Mouse (Mus musculus): ENCODE measurements at regions not wholly inside any gene's neighbourhood (a gene's known extent, or its start where the extent isn't known, plus 50 kb on each side); places are given as distances from the start of the nearest gene placed in this dataset.

GRCm38 (mm10) chr12:77786678-77787077, 407.4 kb upstream of the Gm6657 start:
- TF ChIP-seq CTCF (IDR thresholded peaks at IDR 0.05; ENCODE audit: borderline replicate concordance, extremely low read depth, insufficient read depth, insufficient read length) (no peak), POLR2A (IDR thresholded peaks at IDR 0.05; ENCODE audit: borderline replicate concordance, extremely low read depth, insufficient read depth, insufficient read length, poor library complexity, severe bottlenecking) (no peak)
- DNase-seq (ENCODE audit: low read depth) = no peak

- DNase-seq (ENCODE audit: low read depth) = no peak
- no peak for TF ChIP-seq POLR2A (IDR thresholded peaks at IDR 0.05; ENCODE audit: borderline replicate concordance, extremely low read depth, insufficient read depth, insufficient read length, poor library complexity, severe bottlenecking)
- no peak for TF ChIP-seq CTCF (IDR thresholded peaks at IDR 0.05; ENCODE audit: borderline replicate concordance, extremely low read depth, insufficient read depth, insufficient read length)
Observed at GRCm38 (mm10) chr12:77788273-77788672, 405.8 kb upstream of the Gm6657 start.

- peak; percentile 87 for DNase-seq (ENCODE audit: low read depth)
- TF ChIP-seq POLR2A (IDR thresholded peaks at IDR 0.05; ENCODE audit: borderline replicate concordance, extremely low read depth, insufficient read depth, insufficient read length, poor library complexity, severe bottlenecking) = no peak
- no peak for TF ChIP-seq CTCF (IDR thresholded peaks at IDR 0.05; ENCODE audit: borderline replicate concordance, extremely low read depth, insufficient read depth, insufficient read length)
Observed at GRCm38 (mm10) chr12:77789427-77789826, 404.6 kb upstream of the Gm6657 start.

- TF ChIP-seq POLR2A (IDR thresholded peaks at IDR 0.05; ENCODE audit: borderline replicate concordance, extremely low read depth, insufficient read depth, insufficient read length, poor library complexity, severe bottlenecking) = no peak
- no peak for TF ChIP-seq CTCF (IDR thresholded peaks at IDR 0.05; ENCODE audit: borderline replicate concordance, extremely low read depth, insufficient read depth, insufficient read length)
- no peak for DNase-seq (ENCODE audit: low read depth)
Observed at GRCm38 (mm10) chr12:77789871-77790270, 404.2 kb upstream of the Gm6657 start.

GRCm38 (mm10) chr12:77790891-77791672, 403.0 kb upstream of the Gm6657 start:
- peak; percentile 54 for DNase-seq (ENCODE audit: low read depth)
- TF ChIP-seq CTCF (IDR thresholded peaks at IDR 0.05; ENCODE audit: borderline replicate concordance, extremely low read depth, insufficient read depth, insufficient read length) (no peak), POLR2A (IDR thresholded peaks at IDR 0.05; ENCODE audit: borderline replicate concordance, extremely low read depth, insufficient read depth, insufficient read length, poor library complexity, severe bottlenecking) (no peak)

GRCm38 (mm10) chr12:77798516-77798915, 395.5 kb upstream of the Gm6657 start:
- DNase-seq (ENCODE audit: low read depth) = no peak
- TF ChIP-seq POLR2A (IDR thresholded peaks at IDR 0.05; ENCODE audit: borderline replicate concordance, extremely low read depth, insufficient read depth, insufficient read length, poor library complexity, severe bottlenecking) (no peak), CTCF (IDR thresholded peaks at IDR 0.05; ENCODE audit: borderline replicate concordance, extremely low read depth, insufficient read depth, insufficient read length) (no peak)

GRCm38 (mm10) chr12:77799134-77799770, 394.8 kb upstream of the Gm6657 start:
- peak; percentile 81 for DNase-seq (ENCODE audit: low read depth)
- no peak for TF ChIP-seq CTCF (IDR thresholded peaks at IDR 0.05; ENCODE audit: borderline replicate concordance, extremely low read depth, insufficient read depth, insufficient read length)
- no peak for TF ChIP-seq POLR2A (IDR thresholded peaks at IDR 0.05; ENCODE audit: borderline replicate concordance, extremely low read depth, insufficient read depth, insufficient read length, poor library complexity, severe bottlenecking)

- no peak for TF ChIP-seq CTCF (IDR thresholded peaks at IDR 0.05; ENCODE audit: borderline replicate concordance, extremely low read depth, insufficient read depth, insufficient read length)
- no peak for TF ChIP-seq POLR2A (IDR thresholded peaks at IDR 0.05; ENCODE audit: borderline replicate concordance, extremely low read depth, insufficient read depth, insufficient read length, poor library complexity, severe bottlenecking)
- no peak for DNase-seq (ENCODE audit: low read depth)
Observed at GRCm38 (mm10) chr12:77807674-77808073, 386.4 kb upstream of the Gm6657 start.

GRCm38 (mm10) chr12:77811276-77811675, 382.8 kb upstream of the Gm6657 start:
- DNase-seq (ENCODE audit: low read depth) = peak; percentile 48
- TF ChIP-seq POLR2A (IDR thresholded peaks at IDR 0.05; ENCODE audit: borderline replicate concordance, extremely low read depth, insufficient read depth, insufficient read length, poor library complexity, severe bottlenecking) (no peak), CTCF (IDR thresholded peaks at IDR 0.05; ENCODE audit: borderline replicate concordance, extremely low read depth, insufficient read depth, insufficient read length) (peak; percentile 53; the same call in 1 of the 2 replicates)

- TF ChIP-seq POLR2A (IDR thresholded peaks at IDR 0.05; ENCODE audit: borderline replicate concordance, extremely low read depth, insufficient read depth, insufficient read length, poor library complexity, severe bottlenecking) (no peak), CTCF (IDR thresholded peaks at IDR 0.05; ENCODE audit: borderline replicate concordance, extremely low read depth, insufficient read depth, insufficient read length) (no peak)
- DNase-seq (ENCODE audit: low read depth) = no peak
Observed at GRCm38 (mm10) chr12:77819456-77819855, 374.6 kb upstream of the Gm6657 start.

- DNase-seq (ENCODE audit: low read depth) = no peak
- TF ChIP-seq CTCF (IDR thresholded peaks at IDR 0.05; ENCODE audit: borderline replicate concordance, extremely low read depth, insufficient read depth, insufficient read length) (no peak), POLR2A (IDR thresholded peaks at IDR 0.05; ENCODE audit: borderline replicate concordance, extremely low read depth, insufficient read depth, insufficient read length, poor library complexity, severe bottlenecking) (no peak)
Observed at GRCm38 (mm10) chr12:77823381-77824030, 370.5 kb upstream of the Gm6657 start.
